Mouse (Mus musculus) heart, adult 11 months (tissue): ENCODE data around the gene Evl.
"Not testable (repeated sequence)": the region's sequence is repeated elsewhere in the genome, so short reads cannot be mapped to it uniquely, and the experiment has no call there.

Experiments used
- DNase-seq: peaks from one replicate; pipeline ENCODE4 v3.0.0; 2022

The Evl gene

DNA sequence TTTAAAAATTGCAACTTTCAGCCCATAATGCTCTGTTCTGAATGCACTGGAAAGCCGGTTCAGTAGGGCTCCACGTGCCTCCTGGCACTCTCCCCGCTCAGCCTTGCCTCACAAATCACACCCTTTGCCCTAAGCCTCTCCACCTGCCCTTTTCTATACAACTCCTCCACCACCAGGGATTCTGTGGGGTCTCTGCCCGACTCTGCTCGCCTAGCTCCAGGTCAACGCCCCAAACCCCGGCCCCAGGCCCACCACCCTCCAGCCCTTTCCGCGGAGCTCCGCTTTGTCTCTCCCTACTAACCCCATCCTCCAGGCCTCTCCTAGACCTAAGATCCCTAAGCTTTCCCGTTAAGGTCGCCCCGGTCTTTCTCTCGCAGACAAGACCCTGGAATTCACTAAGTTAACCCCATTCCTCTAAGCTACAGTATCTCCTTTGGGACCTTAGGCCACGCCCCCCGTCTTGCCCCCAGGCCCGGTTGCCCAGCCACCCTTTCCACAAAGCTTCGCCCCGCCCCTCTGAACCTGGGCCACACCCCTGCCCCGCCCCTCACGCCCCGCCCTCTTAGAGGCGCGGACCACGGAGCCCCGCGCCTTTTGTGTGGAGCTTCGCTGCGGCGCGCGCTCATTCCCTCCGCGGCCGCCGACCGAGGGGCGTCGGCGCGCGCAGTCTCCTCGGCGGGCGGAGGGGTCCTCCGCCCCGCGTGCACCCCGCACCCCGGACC lies at the start of gene Evl:
TSS of gene Evl (plus strand) at position 601 of the 722 bp plus-strand sequence.
- peak; percentile 99 for DNase-seq

DNA sequence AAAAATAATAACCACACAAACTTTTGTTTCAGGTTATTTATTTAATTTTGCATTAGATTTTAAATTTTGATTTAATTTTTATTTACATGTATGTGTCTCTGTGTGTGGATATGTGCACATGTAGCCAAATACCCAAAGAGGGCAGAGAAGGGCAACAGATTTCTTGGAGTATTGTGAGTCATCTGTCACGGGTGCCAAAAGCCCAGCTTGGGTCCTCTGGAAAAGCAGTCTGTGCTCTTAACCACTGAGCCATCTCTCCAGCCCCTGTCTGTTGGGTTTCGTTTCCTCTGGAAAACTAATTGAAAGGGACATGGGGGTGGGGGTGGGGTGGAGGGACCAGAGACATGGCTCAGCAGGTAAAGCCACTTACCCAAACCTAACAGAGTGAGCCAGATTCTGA lies 48.7 kb upstream of the Evl start:
- DNase-seq: no peak

DNA sequence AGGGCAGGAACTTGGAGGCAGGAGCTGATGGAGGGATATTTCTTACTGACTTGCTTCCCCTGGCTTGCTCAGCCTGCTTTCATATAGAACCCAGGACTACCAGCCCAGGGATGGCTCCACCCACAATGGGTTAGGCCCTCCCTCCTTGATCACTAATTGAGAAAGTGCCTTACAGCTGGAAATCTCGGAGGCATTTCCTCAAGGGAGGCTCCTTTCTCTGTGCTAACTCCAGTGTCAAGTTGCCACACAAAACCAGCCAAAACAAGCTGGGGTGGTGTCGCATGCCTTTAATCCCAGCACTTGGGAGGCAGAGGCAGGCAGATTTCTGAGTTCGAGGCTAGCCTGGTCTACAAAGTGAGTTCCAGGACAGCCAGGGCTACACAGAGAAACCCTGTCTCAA lies 47.5 kb upstream of the Evl start:
- not testable (repeated sequence) for DNase-seq

DNA sequence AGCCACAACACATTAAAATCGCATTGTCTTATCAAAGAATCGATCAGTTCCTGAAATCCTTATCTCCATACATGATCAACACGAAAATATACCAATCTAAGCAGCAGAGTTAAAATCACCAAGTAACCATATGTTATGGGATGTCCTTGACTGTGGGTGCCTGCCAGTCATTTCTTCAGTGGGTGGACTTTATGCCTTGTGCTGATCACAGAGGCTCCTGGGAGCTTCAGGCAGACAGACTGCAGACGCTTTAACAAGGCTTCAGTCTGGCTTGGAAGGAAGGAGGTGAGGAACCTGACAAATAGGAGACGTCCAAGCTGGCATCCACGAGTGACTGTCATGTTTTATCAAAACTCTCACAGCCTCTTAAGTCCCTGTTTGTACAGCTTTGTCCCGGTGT lies 43.9 kb upstream of the Evl start:
- no peak for DNase-seq

DNA sequence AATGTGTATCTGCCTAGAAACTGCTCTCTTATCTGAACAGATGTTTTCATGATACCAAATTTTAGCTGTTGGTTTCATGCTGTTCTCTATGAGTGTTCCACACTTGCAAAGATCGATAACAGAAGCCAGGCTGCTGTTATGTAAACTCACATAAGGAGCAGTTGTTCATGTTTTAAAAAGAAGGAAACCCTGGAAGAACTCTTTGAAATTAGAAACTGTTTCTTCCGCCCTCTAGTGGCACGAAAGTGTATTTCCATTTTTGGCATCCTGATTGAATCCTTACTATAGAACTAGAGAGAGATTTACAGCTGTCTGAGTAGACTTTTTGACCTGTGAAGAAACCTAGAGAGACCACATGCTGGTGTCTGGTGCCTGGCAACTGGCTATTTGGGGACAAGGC lies 43.5 kb upstream of the Evl start:
- DNase-seq: no peak

DNA sequence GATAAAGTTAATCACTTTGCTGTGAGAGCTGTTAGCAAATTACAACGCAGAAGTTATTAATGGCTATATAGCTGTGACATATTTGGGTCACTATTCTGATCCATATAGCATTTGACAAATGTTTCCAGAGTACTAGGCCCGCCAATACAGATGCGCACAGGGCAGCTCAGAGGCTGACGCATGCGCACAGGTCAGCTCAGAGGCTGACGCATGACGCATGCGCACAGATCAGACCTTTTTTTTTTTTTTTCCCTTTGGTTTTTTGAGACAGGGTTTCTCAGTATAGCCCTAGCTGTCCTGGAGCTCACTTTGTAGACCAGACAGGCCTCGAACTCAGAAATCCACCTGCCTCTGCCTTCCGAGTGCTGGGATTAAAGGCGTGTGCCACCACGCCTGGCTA lies 39.1 kb upstream of the Evl start:
- DNase-seq: no peak

DNA sequence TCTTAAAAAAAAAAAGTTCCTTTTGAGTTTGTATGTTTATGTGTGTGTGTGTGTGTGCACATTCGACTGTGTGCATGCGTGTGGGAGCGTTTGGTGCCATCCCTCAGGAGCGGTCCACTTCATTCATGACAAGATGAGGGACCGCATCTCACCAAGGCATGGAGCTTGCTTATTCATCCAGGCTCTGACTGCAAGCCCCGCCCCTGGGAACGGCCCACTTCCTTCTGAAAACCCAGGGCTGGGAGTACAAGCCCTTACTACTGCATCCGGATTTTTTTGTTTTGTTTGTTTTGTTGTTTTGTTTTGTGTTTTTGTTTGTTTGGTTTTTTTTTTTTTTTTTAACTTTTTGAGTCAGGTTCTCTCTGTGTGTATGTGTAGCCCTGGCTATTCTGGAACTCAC lies 35.1 kb upstream of the Evl start:
- no peak for DNase-seq

DNA sequence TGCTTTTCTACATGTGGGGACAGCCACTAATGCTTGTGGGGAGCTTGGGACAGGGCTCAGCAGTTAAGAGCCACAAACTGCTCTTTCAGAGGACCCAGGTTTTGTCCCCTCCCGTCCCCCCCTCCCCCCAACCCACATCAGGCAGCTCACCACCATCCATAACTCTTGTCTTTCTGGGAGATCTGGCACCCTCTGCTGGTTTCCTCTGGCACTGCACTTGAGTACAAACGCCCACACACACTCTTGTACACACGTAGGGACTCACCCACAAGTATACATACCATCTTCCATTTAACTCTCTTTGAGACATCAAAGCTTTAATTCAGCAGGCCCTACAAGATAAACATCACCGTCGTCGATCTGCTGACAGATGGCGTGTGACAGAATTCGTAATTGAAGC lies 25.3 kb upstream of the Evl start:
- no peak for DNase-seq

DNA sequence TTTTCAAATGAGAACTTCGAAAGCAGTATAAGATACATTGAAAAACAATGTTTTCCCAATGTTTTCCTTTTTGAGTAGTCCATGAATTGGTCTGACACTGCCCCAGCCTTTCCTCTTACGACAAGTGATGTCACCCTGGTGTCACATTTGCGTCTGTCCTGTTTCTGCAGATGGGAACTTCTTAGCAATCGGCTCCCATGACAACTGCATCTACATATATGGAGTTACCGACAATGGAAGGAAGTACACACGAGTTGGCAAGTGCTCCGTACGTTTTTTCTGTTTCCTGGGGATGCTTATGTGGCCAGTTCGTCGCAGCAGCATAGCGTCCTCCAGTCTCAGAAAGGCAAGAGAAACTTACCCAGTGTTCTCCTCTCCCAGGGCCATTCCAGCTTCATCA lies 20.0 kb upstream of the Evl start:
- DNase-seq: no peak

DNA sequence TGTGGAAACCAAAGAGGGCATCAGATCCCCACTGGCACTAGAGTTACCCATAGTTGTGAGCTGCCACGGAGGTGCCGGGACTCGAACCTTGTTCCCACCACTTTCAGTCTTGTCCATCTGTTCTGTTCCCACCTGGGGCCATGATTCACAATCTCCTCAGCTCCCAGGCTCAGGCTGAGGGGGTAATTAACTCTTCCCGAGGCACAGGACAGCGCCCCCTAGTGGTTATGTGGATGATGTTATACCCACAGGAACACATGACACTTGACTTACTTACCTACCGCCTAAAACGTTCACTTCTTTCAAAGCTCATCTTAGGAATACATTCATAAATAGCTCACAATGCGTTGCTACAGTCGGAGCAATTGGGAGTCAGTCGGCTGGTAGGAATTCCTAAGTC lies 18.1 kb upstream of the Evl start:
- no peak for DNase-seq

DNA sequence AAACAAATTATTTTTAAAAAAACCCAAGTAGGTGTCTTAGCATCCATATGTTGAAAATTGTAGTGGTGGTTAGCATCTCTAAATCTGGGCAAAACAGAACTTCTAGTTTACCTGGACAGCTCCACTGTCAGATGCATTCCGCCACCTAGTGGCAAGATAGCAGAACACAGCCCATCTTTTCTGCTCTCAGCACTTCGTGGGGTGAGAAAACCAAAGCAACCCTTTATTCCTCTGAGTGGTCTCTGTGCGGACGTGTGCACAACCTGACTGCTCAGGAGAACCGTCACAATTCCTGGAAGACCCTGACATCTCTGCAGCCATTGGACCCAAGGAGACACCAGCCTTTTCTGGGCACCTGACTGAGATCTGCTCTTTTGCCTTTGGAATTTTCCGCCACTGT lies 13.4 kb upstream of the Evl start:
- DNase-seq: no peak

DNA sequence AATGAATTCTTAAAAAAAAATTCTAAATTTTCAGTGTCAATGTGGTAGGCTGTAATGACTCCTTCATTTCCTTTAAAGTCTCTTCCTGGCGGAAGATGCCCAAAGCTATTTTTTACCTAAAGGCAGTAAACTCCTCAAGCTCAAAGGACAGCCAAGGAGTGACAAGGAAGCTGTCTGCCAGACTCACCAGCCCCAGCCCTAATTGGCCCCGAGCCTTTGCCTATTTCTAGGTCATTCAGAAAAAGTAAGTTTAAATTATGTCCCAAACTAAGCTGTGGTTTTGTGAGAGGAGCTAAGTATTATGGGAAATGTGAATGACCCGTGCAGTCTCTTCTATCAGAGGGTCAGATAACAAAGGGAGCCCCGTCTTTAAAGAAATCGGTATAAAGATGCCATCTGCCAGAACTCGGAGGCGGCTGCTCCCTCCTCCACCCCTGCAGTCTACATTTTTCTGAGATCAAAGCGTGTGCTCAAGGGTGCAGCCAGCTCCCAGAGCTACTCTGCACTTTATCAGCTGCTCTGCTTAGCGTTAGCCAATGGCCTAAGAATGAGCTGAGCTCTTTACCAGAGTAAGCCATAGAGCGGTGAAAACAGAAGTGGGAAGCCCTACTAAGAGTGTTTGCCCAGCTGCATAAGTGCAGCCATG lies 7.9 kb upstream of the Evl start:
- peak; percentile 82 for DNase-seq

DNA sequence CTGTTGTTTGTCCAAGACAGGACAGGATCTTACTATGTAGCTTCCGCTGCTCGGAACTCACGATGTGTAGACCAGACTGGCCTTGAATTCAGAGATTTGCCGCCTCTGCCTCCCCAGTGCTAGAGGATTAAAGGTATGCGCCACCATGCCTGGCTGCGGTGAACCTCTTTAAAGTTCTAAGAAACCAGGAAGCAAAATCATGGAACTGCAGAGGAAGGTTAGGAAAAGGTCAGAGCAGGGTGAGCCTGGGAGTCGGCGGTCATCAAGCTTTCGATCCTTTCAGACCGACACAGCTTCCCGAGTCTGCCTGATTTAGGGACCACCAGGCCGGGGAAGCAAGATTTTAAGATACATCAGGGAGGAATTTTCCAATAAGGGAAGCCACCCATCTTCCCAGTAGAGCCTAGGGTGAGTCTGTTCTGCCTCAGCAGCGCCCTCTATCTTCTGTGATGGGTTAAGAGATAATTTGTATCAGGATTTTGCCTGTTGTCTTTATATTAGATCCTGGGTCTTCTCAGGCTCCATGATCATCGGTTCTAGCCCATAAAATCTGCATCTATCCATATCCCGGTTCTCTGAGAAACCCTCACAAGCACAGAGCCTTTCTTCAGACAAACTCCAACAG lies 7.2 kb upstream of the Evl start:
- DNase-seq: peak; percentile 45

DNA sequence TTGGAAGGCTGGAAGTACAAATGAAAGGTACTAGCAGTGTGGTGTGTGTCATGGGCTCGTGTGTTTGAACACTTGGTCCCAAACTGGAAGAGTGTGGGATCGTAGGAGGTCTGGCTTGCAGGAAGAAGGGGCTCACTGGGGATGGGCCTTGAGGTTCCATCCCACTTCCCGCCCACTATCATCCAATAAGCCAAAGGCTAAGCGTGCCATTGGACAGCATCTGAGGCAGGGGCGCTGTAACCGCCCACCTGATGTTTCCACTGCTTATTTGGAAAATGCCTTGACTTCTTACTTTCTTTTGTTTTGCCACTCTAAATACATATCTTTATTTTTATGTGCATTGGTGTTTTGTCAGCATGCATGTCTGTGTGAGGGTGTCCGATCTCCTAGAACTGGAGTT lies 2.8 kb upstream of the Evl start:
- peak; percentile 76 for DNase-seq

DNA sequence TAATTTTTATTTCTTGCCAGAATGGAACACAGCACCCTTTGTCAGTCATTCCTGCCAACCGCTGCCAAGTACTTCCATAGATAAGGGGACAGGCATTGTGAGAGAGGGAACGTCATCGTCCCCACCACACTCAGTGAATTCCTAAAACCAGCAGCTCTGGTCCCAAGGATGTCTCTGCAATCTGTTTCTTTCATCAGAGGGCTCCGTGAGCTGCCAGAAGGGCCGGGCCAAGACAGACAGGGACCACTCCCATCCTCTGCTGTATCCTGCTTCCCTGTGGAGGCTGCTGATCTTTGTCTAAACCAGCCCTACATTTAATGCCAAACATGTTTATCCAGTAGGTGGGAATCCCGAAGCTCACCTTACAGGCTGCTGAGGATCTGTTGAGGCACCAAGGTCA lies 1.4 kb upstream of the Evl start:
- DNase-seq: peak; percentile 98

DNA sequence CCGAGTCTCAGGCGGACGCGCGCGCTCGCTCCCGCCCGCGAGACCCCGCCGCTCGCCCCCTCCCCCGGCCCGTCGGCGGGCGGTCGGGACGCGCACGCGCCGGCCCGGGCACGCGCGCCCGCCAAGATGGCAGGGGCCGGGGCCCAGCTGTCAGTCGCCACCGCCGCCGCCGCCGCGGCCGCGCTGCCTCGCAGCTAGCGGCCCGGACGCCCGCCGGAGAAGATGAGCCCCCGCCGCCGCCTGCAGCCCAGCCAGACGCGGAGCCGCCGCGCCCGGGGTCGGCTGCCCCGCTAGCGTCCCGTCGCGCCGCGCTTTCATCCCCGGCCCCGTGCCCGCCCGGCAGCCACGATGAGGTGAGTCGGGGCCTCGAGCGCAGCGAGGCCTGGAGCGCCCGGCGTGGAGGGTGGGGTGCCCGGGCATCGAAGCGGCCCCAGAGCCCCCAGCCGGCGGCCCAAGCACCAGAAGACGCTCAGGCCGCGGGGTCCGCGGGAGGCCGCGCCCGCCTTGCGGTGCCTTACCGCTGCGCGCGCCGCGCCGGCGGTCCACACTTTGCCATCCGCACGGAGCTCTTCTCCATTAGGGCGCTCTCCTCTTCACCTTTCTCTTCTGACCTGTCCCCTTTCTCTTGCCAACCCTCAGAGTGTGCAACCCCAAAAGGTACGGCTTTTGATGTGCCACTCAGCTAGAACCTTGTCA lies 489 bp downstream of the Evl start:
- no peak for DNase-seq

DNA sequence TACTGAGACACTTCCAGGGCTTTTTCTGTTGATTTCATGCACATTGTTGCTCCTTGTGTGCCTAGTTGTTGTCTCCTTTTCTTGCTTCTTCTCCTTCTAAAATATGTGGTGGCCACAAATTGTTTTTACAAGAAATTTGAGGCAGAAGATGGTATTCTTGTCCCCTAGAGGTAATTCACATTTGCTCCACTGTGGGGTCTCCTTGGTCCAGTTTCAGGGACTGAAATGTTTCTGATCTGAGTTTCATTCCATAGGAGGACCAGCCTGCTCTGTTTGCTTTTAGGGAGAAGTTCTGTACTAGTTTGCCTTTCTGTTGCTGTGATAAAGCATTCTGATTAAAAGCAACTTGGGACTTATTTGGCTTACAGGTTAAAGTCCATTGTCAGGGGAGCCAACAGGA lies 3.7 kb downstream of the Evl start:
- peak; percentile 35 for DNase-seq

DNA sequence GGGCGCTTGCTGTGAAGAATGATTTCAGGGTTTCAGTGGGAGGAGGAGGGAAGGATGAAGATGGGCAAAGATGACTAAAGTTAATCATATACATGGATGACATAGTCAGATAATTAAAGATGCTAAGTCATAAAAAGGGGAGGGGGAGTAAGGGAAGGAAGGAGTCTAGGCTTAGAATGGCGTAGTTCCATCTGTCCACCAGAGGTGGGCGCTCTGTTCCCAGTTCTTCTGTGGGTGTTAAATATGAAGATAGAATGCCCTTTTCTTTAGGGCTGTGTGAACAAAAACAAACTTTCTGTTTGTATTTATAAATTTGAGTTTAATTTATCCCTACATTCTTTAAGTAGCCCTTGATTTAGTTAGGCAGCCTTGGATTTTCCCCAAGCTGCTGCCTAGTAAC lies 8.7 kb downstream of the Evl start:
- DNase-seq: no peak

DNA sequence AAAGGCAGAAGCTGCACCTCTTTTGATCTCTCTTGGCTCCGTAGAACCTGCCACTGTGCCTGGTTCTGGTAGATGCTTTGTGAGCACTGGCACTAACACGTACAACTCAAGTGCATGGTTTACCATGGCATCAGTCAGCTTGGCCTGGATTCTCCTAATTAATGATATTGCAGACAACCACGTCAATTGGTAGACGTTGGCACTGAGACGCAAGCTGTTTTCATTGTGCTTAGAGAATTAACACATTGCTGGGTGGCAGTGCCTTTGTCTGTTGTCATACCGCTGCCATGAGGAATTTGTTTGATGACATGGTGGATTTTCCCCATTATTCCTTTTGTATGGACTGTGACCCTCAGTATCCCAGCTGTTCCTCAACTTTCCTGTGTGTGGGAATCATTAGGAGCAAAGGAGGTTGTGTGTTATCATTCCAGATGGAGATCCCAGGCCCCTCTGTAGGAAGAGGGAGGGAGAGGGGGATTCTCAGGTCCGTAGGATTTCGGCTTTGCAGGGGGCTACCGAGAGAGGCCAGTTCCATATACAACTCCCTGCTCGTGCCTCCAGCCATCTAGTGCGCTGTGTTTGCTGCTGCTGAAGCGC lies 10.5 kb downstream of the Evl start:
- DNase-seq: peak; percentile 70

DNA sequence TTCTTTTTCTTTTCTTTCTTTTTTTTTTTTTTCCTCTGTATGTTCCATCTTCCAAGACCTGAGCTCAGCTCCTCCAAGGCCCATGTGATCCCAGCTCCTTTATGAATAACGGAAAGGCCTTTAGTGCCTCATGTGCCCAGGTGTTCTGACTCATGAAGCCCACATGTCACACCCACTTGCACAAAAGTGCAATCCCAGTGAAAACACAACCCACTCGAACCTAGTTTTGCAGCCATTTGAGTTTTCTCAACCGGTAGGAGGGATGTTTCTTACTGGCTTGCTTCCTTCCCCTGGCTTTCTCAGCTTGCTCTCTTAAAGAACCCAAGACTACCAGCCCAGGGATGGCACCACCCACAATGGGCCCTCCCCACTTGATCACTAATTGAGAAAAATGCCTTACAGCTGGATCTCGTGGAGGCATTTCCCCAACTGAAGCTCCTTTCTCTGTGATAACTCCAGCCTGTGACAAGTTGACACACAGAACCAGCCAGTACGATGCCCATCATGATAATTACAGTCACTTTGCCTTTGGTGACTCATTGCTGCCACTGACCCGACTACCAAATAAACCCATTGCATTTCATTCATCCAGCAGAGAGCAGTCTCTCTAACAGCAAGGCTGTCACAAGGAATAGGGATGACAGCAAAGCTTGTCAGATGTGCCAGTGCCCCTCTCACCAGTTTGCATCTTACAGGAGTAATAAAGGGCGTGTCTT lies 24.8 kb downstream of the Evl start:
- DNase-seq: peak; percentile 73

DNA sequence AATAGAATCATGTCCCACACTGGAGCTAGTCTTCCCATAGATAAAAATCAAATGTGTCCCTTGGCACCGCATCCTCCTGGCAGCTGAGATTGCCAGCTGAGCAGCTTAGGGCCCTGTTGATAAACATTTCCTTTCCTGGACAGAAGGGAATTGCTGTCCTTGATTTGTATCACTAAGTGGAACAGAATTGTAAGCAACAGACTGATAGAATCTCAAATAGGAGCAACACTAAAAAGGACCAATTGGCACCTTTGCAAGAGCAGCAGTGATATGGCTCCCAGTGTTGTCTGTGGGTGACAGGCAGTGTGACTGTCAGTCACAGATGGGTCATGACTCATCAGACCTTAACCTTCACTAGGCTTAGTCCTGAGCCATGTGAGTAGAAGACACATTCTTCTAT lies 29.3 kb downstream of the Evl start:
- peak; percentile 57 for DNase-seq

DNA sequence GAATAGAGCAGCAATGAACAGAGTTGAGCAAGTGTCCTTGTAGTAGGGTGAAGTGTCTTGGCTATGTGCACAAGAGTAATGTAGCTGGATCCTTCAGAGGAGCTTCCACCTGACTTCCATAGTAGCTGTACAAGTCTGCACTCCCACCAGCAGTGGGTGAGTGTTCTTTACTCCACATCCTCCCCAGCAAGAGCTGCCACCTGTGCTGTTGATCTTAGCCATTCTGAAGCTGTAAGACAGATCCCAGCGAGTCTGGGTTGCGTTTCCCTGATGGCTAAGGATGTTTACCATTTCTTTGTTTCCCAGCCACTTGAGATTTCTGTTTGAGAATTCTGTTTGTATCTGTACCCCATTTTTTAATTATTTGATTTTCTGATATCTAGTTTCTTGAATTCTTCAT lies 35.6 kb downstream of the Evl start:
- DNase-seq: peak; percentile 11

DNA sequence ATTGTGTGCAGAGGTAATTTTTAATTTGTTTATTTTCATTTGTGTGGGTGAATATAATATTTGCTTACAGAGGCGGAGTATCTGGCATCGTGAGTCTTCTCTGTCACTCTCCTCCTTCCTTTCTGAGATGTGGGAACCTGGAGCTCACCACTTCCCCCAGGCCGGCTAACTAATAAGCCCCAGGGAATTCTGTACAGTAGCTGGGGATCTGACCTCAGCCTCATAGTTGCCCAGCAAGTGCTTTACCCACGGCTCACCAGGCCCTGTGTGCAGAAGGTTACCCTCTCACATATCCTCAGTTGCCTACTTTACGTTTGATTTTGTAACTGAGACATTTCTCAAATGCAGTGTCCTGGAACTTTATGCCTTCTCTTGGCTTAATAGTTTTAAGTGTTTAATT lies 37.1 kb downstream of the Evl start:
- peak; percentile 19 for DNase-seq
